Mouse (Mus musculus) brain, embryonic 14.5 days (tissue): ENCODE data around the gene 1700020L24Rik.

ENCODE experiments used
- CTCF ChIP-seq: fragments of 200-500 bp; IDR thresholded peaks from 2 replicates; pipeline ENCODE4 v1.5.1; 2012; ENCODE audit warnings: inconsistent platforms, mild to moderate bottlenecking, moderate library complexity, borderline replicate concordance; ENCODE audit not compliant: insufficient read depth, insufficient read length; ENCODE audit errors: extremely low read depth
- POLR2A ChIP-seq: fragments of 200-500 bp; IDR thresholded peaks from 2 replicates; pipeline ENCODE4 v1.6.1; 2012; ENCODE audit warnings: mild to moderate bottlenecking, inconsistent platforms, borderline replicate concordance; ENCODE audit not compliant: poor library complexity, insufficient read depth, insufficient read length, severe bottlenecking; ENCODE audit errors: extremely low read depth

- TF ChIP-seq POLR2A (no peak), CTCF (no peak)
Observed at GRCm38 (mm10) chr11:83418566-83418965, 18.9 kb upstream of the 1700020L24Rik start.
